Mouse (Mus musculus): ENCODE results near the gene Plekha4.

DNA sequence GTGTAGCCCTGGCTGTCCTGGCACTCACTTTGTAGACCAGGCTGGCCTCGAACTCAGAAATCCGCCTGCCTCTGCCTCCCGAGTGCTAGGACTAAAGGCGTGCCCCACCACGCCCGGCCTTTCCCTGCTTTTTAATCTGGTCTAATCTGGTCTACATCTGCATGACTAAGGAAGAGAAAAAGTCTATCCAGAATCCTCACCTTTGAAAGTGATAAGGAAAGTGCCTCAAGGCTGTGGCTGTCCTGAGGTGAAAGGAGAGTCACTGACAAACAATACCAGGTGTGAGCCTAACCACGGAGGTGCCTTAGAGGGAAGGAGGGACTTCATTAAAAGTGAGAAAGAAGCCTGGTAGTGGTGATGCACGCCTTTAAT is 25.4 kb downstream of the Plekha4 start:
- TF ChIP-seq POLR2A (IDR thresholded peaks at IDR 0.05; ENCODE audit: insufficient read depth, low read depth, low read length), result no peak
- TF ChIP-seq CTCF (IDR thresholded peaks at IDR 0.05; ENCODE audit: insufficient read depth, low read depth, low read length), result no peak

Measured in olfactory bulb, adult 2 months (tissue).